Mouse (Mus musculus): ENCODE results near the gene Olfr381.
"Not testable (repeated sequence)": the region's sequence is repeated elsewhere in the genome, so short reads cannot be mapped to it uniquely, and the experiment has no call there.

DNA sequence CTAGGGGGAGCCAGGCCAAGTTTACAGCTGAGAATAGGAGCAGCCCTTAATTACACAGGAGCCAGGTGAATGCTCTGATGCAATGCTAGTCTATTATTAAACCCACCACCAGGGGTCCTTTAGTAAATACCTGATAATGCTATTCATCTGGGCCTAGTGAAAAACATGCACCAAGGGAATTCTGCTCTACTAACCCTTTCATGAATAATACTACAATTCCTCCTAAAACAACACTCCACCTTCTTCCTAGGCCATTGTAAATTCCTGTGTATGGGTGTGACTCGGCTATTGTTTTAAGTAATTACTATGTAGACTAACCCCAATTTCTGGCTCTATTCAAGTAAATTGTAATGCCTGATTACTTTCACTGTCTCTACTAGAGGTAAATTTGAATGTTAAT is 37.6 kb upstream of the Olfr381 start:
- not testable (repeated sequence) for TF ChIP-seq CTCF (IDR thresholded peaks at IDR 0.05; ENCODE audit: control insufficient read depth, insufficient read depth, insufficient read length); FOSL1 (IDR thresholded peaks at IDR 0.05; ENCODE audit: insufficient read depth, low read length, poor library complexity, severe bottlenecking); MAX (IDR thresholded peaks at IDR 0.05); CEBPB (IDR thresholded peaks at IDR 0.05; ENCODE audit: low read depth)
